Mouse (Mus musculus) left cerebral cortex, adult 2 months (tissue): ENCODE results near the gene Rgcc. TPM values are rescaled to one million over a fixed set of nuclear protein-coding genes. Genes with fewer than 3 reads are reported as not detected.

ENCODE experiments used
- DNase-seq, 2 experiments: peaks; one replicate each; pipeline ENCODE4 v3.0.0; 2021 to 2022; ENCODE audit warnings: low spot score in 2 of 2, mixed read lengths in 1 of 2; ENCODE audit errors: extremely low spot score in 1 of 2
- H3K27ac ChIP-seq: fragments of 200-600 bp; 2 replicates; pipeline ENCODE4 v1.8.1; 2022
- H3K4me3 ChIP-seq: fragments of 200-600 bp; 2 replicates; pipeline ENCODE4 v1.8.1; 2022
- CTCF ChIP-seq: fragments of 200-600 bp; IDR thresholded peaks from 2 replicates; pipeline ENCODE4 v1.8.1; 2022; ENCODE audit warnings: antibody characterized with exemption, mild to moderate bottlenecking, moderate library complexity
- intact Hi-C: fragments of 180-260 bp; cut with DNase I; formaldehyde crosslinking; loops from one replicate; pipeline ENCODE4 v1.15.1; 2025
- total RNA-seq, 2 experiments: library from RNA; stranded (reverse); gene quantifications; 2 replicates each; pipeline ENCODE4 v1.2.3; 2021

The Rgcc gene
- total RNA-seq, 2 experiments from 2014 or later: 33.6 to 44.5 TPM

GRCm38 (mm10) chr14:79299796-79300195, 1.6 kb downstream of the Rgcc start:
- no peak for DNase-seq
- peak overlapping the region; percentile 80 for H3K27ac ChIP-seq
- intact Hi-C loops: loop anchor here (2.0 to 5.0 kb wide), 3 partner anchors 47 to 172 kb away; no protein-coding TSS in a partner anchor

GRCm38 (mm10) chr14:79299230-79299629, 2.2 kb downstream of the Rgcc start:
- Histone ChIP-seq H3K27ac (peak overlapping the region; percentile 67), H3K4me3 (peak overlapping the region; percentile 30)
- DNase-seq: no peak
- intact Hi-C loops: no loop called here
- TF ChIP-seq CTCF: no peak

More at GRCm38 (mm10) chr14:79299796-79300195, 1.6 kb downstream of the Rgcc start:
- no peak for TF ChIP-seq CTCF
- peak overlapping the region; percentile 54 for H3K4me3 ChIP-seq

DNA sequence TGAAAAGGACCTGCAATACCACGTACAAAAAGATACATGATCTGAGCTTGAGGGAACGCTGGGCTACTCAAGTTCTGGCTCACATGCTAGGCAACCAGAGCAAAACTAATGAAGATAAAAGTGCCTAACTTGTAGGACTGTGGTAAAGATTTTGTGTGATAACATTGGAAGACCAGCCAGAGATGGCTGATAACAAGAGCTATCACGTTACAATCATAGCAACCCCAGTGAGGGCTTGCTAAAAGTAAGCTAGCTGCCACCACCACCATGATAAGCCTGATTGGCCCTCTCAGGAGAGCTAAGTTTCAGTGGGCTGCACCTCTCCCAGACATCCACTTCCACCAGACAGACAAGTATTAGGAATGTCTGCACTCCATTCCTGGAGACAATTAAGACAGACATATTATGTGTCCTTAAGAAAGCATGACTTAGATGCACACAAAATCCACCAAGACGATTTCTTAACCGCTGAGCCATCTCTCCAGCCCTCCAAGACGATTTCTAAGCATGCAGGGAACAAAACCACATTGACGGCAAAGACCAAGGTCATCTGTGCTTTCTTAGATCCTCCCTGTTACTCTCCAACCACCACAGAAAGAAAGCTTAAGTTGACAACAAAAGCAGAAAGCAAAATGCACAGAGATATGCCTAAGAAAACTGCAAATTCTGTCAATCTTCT, 3.0 kb downstream of the Rgcc start:
- TF ChIP-seq CTCF: no peak
- intact Hi-C loops: no loop called here
- peak overlapping the region; percentile 67 for H3K27ac ChIP-seq
- DNase-seq: no peak
- peak overlapping the region; percentile 30 for H3K4me3 ChIP-seq

DNA sequence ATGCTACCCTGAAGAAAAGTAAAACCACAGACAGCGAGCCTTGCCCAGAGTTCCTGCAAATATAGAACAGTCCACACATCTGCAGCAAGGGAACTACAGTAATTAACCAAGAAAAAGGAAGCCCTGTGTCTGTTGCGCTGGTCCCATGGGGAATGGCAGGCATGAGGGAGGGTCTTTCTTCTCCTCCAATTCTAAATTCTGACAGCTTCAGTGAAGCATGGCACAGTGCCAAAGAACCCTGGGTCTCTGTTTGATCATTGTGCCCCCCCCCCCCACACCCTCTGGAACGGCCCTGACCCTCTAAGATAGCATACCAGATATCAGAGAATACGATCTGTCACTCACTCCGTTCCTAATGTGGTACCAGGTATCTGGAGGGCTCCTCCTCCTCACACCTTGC, 4.6 kb downstream of the Rgcc start:
- no peak for DNase-seq
- intact Hi-C loops: no loop called here
- H3K27ac ChIP-seq: no peak overlapping the region
- H3K4me3 ChIP-seq: no peak overlapping the region
- TF ChIP-seq CTCF: no peak

DNA sequence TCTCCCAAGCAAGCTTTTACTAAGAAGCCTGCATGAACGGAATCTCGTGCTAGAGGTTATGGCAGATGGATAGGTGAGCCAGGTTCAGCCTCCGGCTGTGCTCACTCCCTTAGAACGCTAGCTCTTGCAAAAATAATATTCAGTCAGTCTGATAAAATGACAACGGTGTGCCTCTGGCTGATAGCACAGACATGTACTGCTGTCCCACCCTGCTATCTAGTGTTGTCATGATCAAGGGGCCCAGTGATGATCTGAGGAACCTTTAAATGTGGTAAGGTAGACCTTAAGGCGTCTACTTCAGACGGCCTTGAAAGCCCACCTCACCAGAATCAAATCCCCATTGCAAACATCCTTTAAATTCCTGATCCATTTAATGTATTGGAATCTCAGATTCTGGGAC, 5.2 kb downstream of the Rgcc start:
- Histone ChIP-seq H3K27ac (no peak overlapping the region), H3K4me3 (no peak overlapping the region)
- intact Hi-C loops: no loop called here
- no peak for TF ChIP-seq CTCF
- no peak for DNase-seq

- no peak for DNase-seq
- intact Hi-C loops: no loop called here
- TF ChIP-seq CTCF: no peak
These were observed 5.9 kb downstream of the Rgcc start for GRCm38 (mm10) chr14:79295579-79295978.

GRCm38 (mm10) chr14:79294950-79295349, 6.5 kb downstream of the Rgcc start:
- no peak overlapping the region for H3K27ac ChIP-seq
- intact Hi-C loops: no loop called here
- no peak overlapping the region for H3K4me3 ChIP-seq
- DNase-seq: no peak
- TF ChIP-seq CTCF: no peak

More at GRCm38 (mm10) chr14:79295579-79295978, 5.9 kb downstream of the Rgcc start:
- Histone ChIP-seq H3K4me3 (no peak overlapping the region), H3K27ac (no peak overlapping the region)

- DNase-seq: no peak
- Histone ChIP-seq H3K27ac (peak overlapping the region; percentile 50; the same call in 1 of the 2 replicates), H3K4me3 (no peak overlapping the region)
- no peak for TF ChIP-seq CTCF
- intact Hi-C loops: no loop called here
These were observed 7.2 kb downstream of the Rgcc start for GRCm38 (mm10) chr14:79294051-79294814.

DNA sequence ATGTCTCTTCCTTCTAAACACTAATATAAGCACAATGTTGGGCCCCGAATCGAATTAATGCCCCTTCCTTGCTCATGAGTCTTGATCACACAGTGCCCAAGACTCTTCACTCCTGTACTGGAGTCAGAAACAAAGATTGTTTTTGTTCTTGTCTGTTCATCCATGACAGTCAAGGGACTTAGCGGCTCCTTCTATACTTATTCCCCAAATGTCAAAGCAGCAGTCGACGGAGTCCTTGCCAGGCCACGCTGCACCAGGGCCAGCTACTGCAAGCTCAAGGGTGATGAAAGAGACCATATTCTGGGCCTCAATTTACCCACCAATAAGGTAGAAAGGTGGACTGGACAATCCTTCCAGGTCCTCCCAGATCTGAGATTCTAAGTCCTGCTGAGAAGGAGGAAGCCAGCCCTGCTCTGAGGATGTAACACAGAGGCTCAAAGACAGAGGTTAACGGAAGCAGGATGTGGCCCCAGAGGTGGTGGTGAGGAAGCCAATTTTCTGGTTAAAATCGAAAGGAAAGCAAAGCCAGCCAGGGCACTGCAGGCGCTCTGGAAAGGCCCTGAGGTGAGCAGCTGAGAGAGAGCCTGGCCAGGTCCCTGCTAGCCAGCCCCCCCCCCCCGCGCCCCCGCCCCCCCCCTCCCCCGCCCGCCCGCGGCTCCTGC, 8.2 kb downstream of the Rgcc start:
- Histone ChIP-seq H3K4me3 (no peak overlapping the region), H3K27ac (peak overlapping the region; percentile 40)
- intact Hi-C loops: no loop called here
- no peak for DNase-seq
- TF ChIP-seq CTCF: no peak

DNA sequence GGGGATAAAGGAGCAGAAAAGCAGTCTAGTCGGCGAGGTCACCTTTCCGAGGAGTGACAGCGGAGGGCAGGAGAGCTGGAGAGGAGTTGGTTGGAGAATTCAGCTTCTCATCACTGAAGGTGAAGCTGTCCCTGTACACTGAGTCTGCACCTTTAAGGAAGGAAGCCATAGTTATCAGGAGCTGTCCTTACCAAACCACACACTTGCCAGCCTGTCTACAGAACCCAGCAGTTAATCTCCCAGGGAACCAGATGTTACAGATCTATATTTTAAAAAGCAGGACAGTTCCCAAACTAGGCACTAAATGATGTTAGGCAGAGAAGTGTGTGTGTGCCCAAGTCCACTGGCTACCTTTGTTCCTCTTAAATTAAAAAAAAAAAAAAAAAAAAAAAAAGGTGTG, 9.8 kb downstream of the Rgcc start:
- intact Hi-C loops: no loop called here
- Histone ChIP-seq H3K27ac (no peak overlapping the region), H3K4me3 (no peak overlapping the region)
- no peak for DNase-seq
- TF ChIP-seq CTCF: no peak

GRCm38 (mm10) chr14:79290683-79291425, 10.6 kb downstream of the Rgcc start:
- Histone ChIP-seq H3K4me3 (no peak overlapping the region), H3K27ac (no peak overlapping the region)
- intact Hi-C loops: no loop called here
- no peak for DNase-seq
- no peak for TF ChIP-seq CTCF
